Mouse (Mus musculus) olfactory bulb, adult 2 months (tissue): Measurements from ENCODE around the gene Gnl3l. TPM values are rescaled to one million over a fixed set of nuclear protein-coding genes. Genes with fewer than 3 reads are reported as not detected.

Experiments used
- H3K27ac ChIP-seq: fragments of 200-500 bp; 2 replicates; pipeline ENCODE4 v1.5.1; 2012; ENCODE audit warnings: low read depth, low read length; ENCODE audit not compliant: insufficient read depth
- H3K4me1 ChIP-seq: fragments of 200-500 bp; 2 replicates; pipeline ENCODE4 v1.6.1; 2012; ENCODE audit warnings: low read length; ENCODE audit not compliant: control insufficient read depth, insufficient read depth
- H3K4me3 ChIP-seq: fragments of 200-500 bp; 2 replicates; pipeline ENCODE4 v1.5.1; 2012; ENCODE audit warnings: mild to moderate bottlenecking, low read depth, low read length, moderate library complexity; ENCODE audit not compliant: insufficient read depth
- CTCF ChIP-seq: fragments of 200-500 bp; IDR thresholded peaks from 2 replicates; pipeline ENCODE4 v1.5.1; 2012; ENCODE audit warnings: low read depth, mild to moderate bottlenecking, low read length, moderate library complexity; ENCODE audit not compliant: insufficient read depth
- POLR2A ChIP-seq: fragments of 200-500 bp; IDR thresholded peaks from 2 replicates; pipeline ENCODE4 v1.6.1; 2012; ENCODE audit warnings: mild to moderate bottlenecking, low read depth, low read length, moderate library complexity; ENCODE audit not compliant: insufficient read depth
- WGBS: fragments of 180-500 bp; shearing (Covaris S2); methylation state at CpG from one replicate; pipeline ENCODE4 v1.1.7; 2018; 5-methylcytosine and 5-hydroxymethylcytosine counted together
- polyA plus RNA-seq: library from polyadenylated mRNA; stranded (reverse); fragments of >200 nt; gene quantifications from 2 replicates; pipeline ENCODE4 v1.2.4, GENCODE M21; 2012; ENCODE audit warnings: low replicate concordance; ENCODE audit not compliant: missing spikeins, insufficient read depth, insufficient read length

The Gnl3l gene
- polyA plus RNA-seq, 1 experiment: 633 TPM

DNA sequence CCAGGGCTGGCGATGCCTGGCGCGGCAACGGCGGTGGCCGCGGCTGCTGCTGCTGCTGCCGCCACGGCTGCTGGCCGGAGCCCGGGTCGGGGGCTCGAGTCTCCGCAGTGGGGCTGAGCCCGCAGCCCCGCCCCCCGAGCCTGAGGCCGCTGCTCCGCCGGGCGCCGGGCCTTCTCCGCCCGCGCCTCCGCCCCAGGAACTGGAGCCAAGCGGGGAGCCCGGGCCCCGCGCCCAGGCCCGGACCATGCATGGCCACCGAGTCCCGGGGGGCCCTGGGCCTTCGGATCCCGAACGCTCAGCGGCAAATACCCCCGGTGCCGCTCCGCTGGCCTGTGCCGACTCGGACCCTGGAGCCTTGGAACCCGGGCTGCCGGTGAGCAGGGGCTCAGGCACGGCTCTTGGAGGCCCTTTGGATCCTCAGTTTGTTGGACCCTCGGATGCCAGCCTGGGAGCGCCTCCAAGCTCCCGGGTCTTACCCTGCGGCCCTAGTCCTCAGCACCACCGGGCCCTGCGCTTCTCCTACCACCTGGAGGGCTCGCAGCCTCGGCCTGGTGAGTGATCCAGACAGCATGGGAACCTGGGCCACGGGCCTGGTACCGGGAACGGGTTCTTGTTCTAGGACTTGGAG lies 30.4 kb upstream of the Gnl3l start:
- Histone ChIP-seq H3K27ac (peak overlapping the region; percentile 25), H3K4me1 (peaks cover 6% of the 10 kb centered on the region), H3K4me3 (peak overlapping the region; percentile 61)
- 33% methylated on average over 56 of the region's 56 CpGs for WGBS
- TF ChIP-seq POLR2A: no peak
- no peak for TF ChIP-seq CTCF

DNA sequence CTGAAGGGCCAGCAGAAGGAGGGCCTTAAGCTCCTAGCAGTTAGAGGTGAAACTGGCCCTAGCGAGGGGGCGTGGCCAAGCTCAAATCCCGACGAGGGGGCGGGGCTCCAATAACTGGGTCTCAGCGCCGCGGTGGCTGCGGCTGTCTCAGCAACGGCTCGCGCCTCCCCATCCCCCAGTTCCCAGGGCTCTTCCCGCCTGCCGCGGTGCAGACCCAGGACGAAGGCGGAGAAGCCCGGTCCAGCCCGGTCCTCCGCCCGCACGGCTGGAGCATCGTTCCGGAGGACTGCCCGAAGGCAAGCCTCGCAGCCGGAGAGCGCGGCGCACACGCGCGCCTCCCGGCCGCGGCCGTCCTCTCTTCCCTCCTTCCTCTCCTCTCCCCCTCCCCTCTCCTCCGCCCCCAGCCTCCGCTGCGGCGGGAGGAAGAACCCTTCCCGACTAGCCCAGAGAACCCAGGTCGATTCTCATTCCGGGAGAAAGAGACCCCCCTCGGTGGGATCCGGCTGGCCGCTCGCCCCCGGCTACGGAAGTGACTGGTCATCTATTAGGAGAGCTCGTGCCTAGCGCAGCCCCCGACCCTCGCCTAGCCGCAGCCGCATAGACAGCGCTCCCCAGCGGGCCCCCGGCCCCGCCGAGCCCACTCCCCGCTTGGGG lies 29.8 kb upstream of the Gnl3l start:
- WGBS: 23% methylated on average over 54 of the region's 62 CpGs
- H3K27ac ChIP-seq: 0 out of 2 replicates have a peak overlapping the region, but pooled peaks have one; percentile 31

DNA sequence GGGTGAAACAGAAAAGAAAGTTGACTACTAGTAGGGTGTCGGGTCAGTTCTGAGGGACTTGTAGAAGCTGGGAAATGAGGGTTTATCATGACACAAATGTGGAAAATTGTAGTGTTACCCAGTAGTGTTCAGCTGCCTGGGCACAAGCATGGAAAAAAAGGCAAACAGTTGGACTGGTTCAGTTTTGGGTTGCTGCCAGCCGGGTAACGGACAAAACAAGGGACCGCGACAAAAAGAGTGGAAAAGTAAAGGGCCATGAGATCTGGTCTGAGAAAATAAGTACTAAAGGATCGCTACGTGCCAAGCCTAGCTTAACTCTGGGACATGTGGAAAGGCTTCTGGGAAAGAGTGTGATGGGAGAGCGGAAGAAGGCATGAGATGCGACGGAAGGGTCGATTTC lies 29.2 kb upstream of the Gnl3l start:
- peak overlapping the region; percentile 61 for H3K4me3 ChIP-seq
- no peak for TF ChIP-seq CTCF
- TF ChIP-seq POLR2A: no peak
- 0 out of 2 replicates have a peak overlapping the region, but pooled peaks have one; percentile 31 for H3K27ac ChIP-seq
- peaks cover 6% of the 10 kb centered on the region for H3K4me1 ChIP-seq
- 33% methylated on average over 11 of the region's 11 CpGs for WGBS

More for the DNA sequence above, 29.8 kb upstream of the Gnl3l start:
- H3K4me1 ChIP-seq: peaks cover 6% of the 10 kb centered on the region
- TF ChIP-seq CTCF: no peak
- TF ChIP-seq POLR2A: no peak
- H3K4me3 ChIP-seq: peak overlapping the region; percentile 61

DNA sequence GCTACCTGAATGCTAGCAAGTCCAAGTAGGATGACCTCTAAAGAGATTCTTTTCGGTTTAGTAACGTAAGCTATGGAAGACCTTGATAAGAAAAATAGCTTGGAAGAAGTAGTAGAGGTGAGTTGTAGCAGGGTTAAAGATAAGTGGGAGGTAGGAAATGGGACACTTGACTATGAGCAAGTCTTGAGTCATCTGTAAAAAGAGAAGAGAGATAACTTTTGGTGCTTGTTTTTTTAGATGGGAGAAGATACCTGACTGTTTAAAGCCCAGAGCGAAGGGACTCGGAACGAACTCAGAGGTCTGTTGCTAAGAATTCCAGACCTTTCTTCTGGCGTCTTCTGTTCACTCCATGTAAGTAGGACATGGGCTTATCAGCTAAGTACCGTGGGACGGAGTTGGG lies 28.7 kb upstream of the Gnl3l start, which contains the start of gene Fgd1:
Fgd1 (plus strand) TSS at position 301 of the 400 bp plus-strand sequence.
- no peak for TF ChIP-seq CTCF
- no peak for TF ChIP-seq POLR2A
- Histone ChIP-seq H3K27ac (0 out of 2 replicates have a peak within 1 kb of the TSS, but pooled peaks have one; percentile 31), H3K4me3 (peak within 1 kb of the TSS; percentile 61), H3K4me1 (peaks cover 6% of the 10 kb centered on the region)
- WGBS: 93% methylated on average over 8 of the region's 8 CpGs

- TF ChIP-seq POLR2A (no peak), CTCF (no peak)
- H3K4me1 ChIP-seq: no peaks in the 10 kb centered on the region
- WGBS: 61% methylated on average over 5 of the region's 5 CpGs
- no peak overlapping the region for H3K27ac ChIP-seq
- no peak overlapping the region for H3K4me3 ChIP-seq
These were observed 24.1 kb upstream of the Gnl3l start for GRCm38 (mm10) chrX:151041223-151041622.

DNA sequence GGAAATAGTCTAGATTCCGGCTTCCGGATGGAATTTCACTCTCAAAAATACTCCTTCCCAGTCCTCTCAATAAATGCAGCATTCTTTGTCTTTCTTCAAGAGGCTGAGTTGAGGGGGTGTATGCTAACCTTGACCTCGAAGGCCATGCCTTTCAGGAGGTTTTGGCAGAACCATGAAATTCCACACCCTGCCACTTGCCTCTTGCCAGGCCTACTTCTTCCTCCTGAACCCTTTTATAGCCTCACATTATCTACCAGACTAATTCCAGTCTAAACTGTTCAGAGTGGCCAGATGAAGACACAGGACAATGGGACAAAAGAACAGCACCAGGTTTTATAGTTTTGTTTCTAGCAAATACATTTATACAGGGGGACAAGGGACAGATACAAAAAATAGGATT lies 14.3 kb upstream of the Gnl3l start:
- H3K4me1 ChIP-seq: no peaks in the 10 kb centered on the region
- H3K27ac ChIP-seq: no peak overlapping the region
- TF ChIP-seq CTCF: no peak
- TF ChIP-seq POLR2A: no peak
- 84% methylated on average over 3 of the region's 3 CpGs for WGBS
- no peak overlapping the region for H3K4me3 ChIP-seq

GRCm38 (mm10) chrX:151018798-151019197 lies 1.7 kb upstream of the Gnl3l start:
- Histone ChIP-seq H3K27ac (no peak overlapping the region), H3K4me3 (no peak overlapping the region), H3K4me1 (no peaks in the 10 kb centered on the region)
- no peak for TF ChIP-seq POLR2A
- TF ChIP-seq CTCF: no peak
- WGBS: 80% methylated on average over 3 of the region's 3 CpGs

DNA sequence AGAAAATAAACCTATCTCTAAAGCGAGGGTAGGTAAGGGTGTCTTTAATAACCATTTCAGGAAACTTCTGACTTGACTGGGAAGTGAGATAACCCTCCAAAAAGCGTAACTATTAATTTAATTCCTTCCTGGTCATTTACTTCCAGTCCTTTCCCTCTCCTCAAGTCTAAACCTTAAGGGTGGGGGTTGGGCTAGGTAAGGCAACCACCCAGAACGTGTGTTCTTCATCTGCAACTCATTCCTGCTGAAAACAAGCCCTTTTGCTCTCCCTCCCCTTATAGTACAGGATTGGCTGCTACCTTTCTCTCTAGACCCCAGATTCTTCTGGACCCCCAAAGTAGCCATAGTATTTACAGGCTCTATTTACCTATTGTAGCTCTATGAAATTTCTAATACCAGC lies 775 bp upstream of the Gnl3l start:
- 8% methylated on average over 3 of the region's 3 CpGs for WGBS
- Histone ChIP-seq H3K4me3 (peak overlapping the region; percentile 40), H3K27ac (peak overlapping the region; percentile 96), H3K4me1 (no peaks in the 10 kb centered on the region)
- TF ChIP-seq POLR2A (no peak), CTCF (no peak)

DNA sequence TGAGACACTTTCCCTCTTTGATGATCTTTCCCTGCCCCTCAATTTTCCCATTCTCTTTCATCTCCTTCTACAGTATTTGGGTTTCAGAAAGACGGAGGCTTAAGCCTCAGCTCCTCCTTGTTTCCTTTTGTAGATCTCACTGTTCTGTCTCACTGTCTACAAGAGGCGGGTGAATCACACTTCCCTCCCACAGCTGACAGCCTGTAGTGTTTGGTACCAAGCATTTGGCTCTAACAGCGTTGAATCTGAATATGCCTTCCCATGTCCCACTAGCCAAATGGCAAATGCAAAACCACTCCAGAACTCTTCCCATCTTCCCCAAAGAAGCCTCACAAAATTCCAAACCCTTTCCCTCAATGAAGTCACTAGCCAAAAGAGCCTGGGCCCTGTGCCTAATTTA lies 20.3 kb downstream of the Gnl3l start:
- Histone ChIP-seq H3K4me3 (no peak overlapping the region), H3K4me1 (no peaks in the 10 kb centered on the region), H3K27ac (peak overlapping the region; percentile 4; the same call in 1 of the 2 replicates)
- TF ChIP-seq CTCF: no peak
- no peak for TF ChIP-seq POLR2A
- WGBS: 44% methylated on average over 3 of the region's 3 CpGs

DNA sequence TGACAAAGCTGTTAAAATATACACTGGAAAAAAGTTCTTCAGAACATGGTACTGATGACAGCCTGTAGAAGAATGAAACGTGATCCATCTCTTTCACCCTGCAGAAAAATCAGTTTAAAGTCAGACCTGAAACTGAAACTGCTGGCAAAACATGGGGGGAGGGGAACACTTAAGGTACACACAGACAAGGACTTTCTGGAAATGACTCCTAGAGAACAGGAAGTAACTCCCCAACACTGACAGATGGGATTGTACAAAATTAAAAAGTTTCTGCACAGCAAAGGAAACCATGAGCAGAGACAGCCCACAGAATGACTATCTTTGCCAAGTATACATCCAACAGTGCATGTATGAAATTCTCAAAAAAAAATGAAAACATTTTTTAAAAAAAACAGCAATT lies 35.5 kb downstream of the Gnl3l start:
- WGBS: 56% methylated on average over 1 of the region's 1 CpGs
- TF ChIP-seq POLR2A (no peak), CTCF (no peak)

More for the DNA sequence above, 35.5 kb downstream of the Gnl3l start:
- Histone ChIP-seq H3K4me3 (no peak overlapping the region), H3K27ac (no peak overlapping the region), H3K4me1 (no peaks in the 10 kb centered on the region)
